Mouse (Mus musculus): Measurements from ENCODE around the gene Skor1. TPM values are rescaled to one million over a fixed set of nuclear protein-coding genes. Genes with fewer than 3 reads are reported as not detected.

Gene Skor1
- polyA plus RNA-seq, 1 experiment: not detected

- no peaks in the 10 kb centered on the region for H3K27me3 ChIP-seq (ENCODE audit: control insufficient read depth, insufficient read depth, insufficient read length)
- H3K36me3 ChIP-seq (ENCODE audit: control insufficient read depth, insufficient read depth): no peaks in the 10 kb centered on the region
- no peak overlapping the region for H3ac ChIP-seq (ENCODE audit: control insufficient read depth, insufficient read length, low read depth)
- H3K4me3 ChIP-seq (ENCODE audit: insufficient read depth, poor library complexity, severe bottlenecking): no peak overlapping the region
- TF ChIP-seq CTCF (IDR thresholded peaks at IDR 0.05; ENCODE audit: control insufficient read depth, insufficient read depth, insufficient read length): no peak
- TF ChIP-seq USF1 (IDR thresholded peaks at IDR 0.05; ENCODE audit: low read depth): no peak
- no peak for TF ChIP-seq MAX (IDR thresholded peaks at IDR 0.05)
- TF ChIP-seq MYOG (IDR thresholded peaks at IDR 0.05; ENCODE audit: control insufficient read depth, extremely low read depth, insufficient read length): no peak
- no peaks in the 10 kb centered on the region for H3K79me3 ChIP-seq (ENCODE audit: low read depth)
- no peaks in the 10 kb centered on the region for H3K79me2 ChIP-seq (ENCODE audit: control insufficient read depth, insufficient read depth)
Observed at GRCm38 (mm10) chr9:63192809-63193208, 44.0 kb upstream of the Skor1 start.

- Histone ChIP-seq H3K27me3 (ENCODE audit: control insufficient read depth, insufficient read depth, insufficient read length) (no peaks in the 10 kb centered on the region), H3K79me3 (ENCODE audit: low read depth) (no peaks in the 10 kb centered on the region), H3K36me3 (ENCODE audit: control insufficient read depth, insufficient read depth) (no peaks in the 10 kb centered on the region), H3ac (ENCODE audit: control insufficient read depth, insufficient read length, low read depth) (no peak overlapping the region), H3K4me3 (ENCODE audit: insufficient read depth, poor library complexity, severe bottlenecking) (no peak overlapping the region), H3K79me2 (ENCODE audit: control insufficient read depth, insufficient read depth) (no peaks in the 10 kb centered on the region)
- TF ChIP-seq MYOG (IDR thresholded peaks at IDR 0.05; ENCODE audit: control insufficient read depth, extremely low read depth, insufficient read length): no peak
- no peak for TF ChIP-seq CEBPB (IDR thresholded peaks at IDR 0.05; ENCODE audit: low read depth)
Observed at GRCm38 (mm10) chr9:63187310-63187709, 38.5 kb upstream of the Skor1 start.

GRCm38 (mm10) chr9:63185249-63185648 lies 36.5 kb upstream of the Skor1 start:
- Histone ChIP-seq H3ac (ENCODE audit: control insufficient read depth, insufficient read length, low read depth) (no peak overlapping the region), H3K79me3 (ENCODE audit: low read depth) (no peaks in the 10 kb centered on the region), H3K4me3 (ENCODE audit: insufficient read depth, poor library complexity, severe bottlenecking) (no peak overlapping the region), H3K36me3 (ENCODE audit: control insufficient read depth, insufficient read depth) (no peaks in the 10 kb centered on the region), H3K79me2 (ENCODE audit: control insufficient read depth, insufficient read depth) (no peaks in the 10 kb centered on the region), H3K27me3 (ENCODE audit: control insufficient read depth, insufficient read depth, insufficient read length) (no peaks in the 10 kb centered on the region)
- TF ChIP-seq FOSL1 (IDR thresholded peaks at IDR 0.05; ENCODE audit: insufficient read depth, low read length, poor library complexity, severe bottlenecking): no peak
- TF ChIP-seq CTCF (IDR thresholded peaks at IDR 0.05; ENCODE audit: control insufficient read depth, insufficient read depth, insufficient read length): no peak
- TF ChIP-seq MYOD1 (IDR thresholded peaks at IDR 0.05; ENCODE audit: control insufficient read depth, insufficient read length, low read depth): no peak
- TF ChIP-seq CEBPB (IDR thresholded peaks at IDR 0.05; ENCODE audit: low read depth): no peak
- no peak for TF ChIP-seq USF1 (IDR thresholded peaks at IDR 0.05; ENCODE audit: low read depth)
- no peak for TF ChIP-seq MYOG (IDR thresholded peaks at IDR 0.05; ENCODE audit: control insufficient read depth, extremely low read depth, insufficient read length)
- no peak for TF ChIP-seq MAX (IDR thresholded peaks at IDR 0.05)

GRCm38 (mm10) chr9:63183864-63184263 lies 35.1 kb upstream of the Skor1 start:
- TF ChIP-seq FOSL1 (IDR thresholded peaks at IDR 0.05; ENCODE audit: insufficient read depth, low read length, poor library complexity, severe bottlenecking) (no peak), USF1 (IDR thresholded peaks at IDR 0.05; ENCODE audit: low read depth) (no peak), MYOD1 (IDR thresholded peaks at IDR 0.05; ENCODE audit: control insufficient read depth, insufficient read length, low read depth) (no peak), MYOG (IDR thresholded peaks at IDR 0.05; ENCODE audit: control insufficient read depth, extremely low read depth, insufficient read length) (no peak), CEBPB (IDR thresholded peaks at IDR 0.05; ENCODE audit: low read depth) (no peak), CTCF (IDR thresholded peaks at IDR 0.05; ENCODE audit: control insufficient read depth, insufficient read depth, insufficient read length) (no peak), MAX (IDR thresholded peaks at IDR 0.05) (no peak)
- no peaks in the 10 kb centered on the region for H3K79me2 ChIP-seq (ENCODE audit: control insufficient read depth, insufficient read depth)
- H3K79me3 ChIP-seq (ENCODE audit: low read depth): no peaks in the 10 kb centered on the region
- no peak overlapping the region for H3ac ChIP-seq (ENCODE audit: control insufficient read depth, insufficient read length, low read depth)
- no peaks in the 10 kb centered on the region for H3K36me3 ChIP-seq (ENCODE audit: control insufficient read depth, insufficient read depth)
- no peaks in the 10 kb centered on the region for H3K27me3 ChIP-seq (ENCODE audit: control insufficient read depth, insufficient read depth, insufficient read length)
- H3K4me3 ChIP-seq (ENCODE audit: insufficient read depth, poor library complexity, severe bottlenecking): no peak overlapping the region

GRCm38 (mm10) chr9:63182306-63182960 lies 33.7 kb upstream of the Skor1 start:
- H3K79me3 ChIP-seq (ENCODE audit: low read depth): no peaks in the 10 kb centered on the region
- H3ac ChIP-seq (ENCODE audit: control insufficient read depth, insufficient read length, low read depth): no peak overlapping the region
- no peak overlapping the region for H3K4me3 ChIP-seq (ENCODE audit: insufficient read depth, poor library complexity, severe bottlenecking)
- no peaks in the 10 kb centered on the region for H3K27me3 ChIP-seq (ENCODE audit: control insufficient read depth, insufficient read depth, insufficient read length)
- no peaks in the 10 kb centered on the region for H3K36me3 ChIP-seq (ENCODE audit: control insufficient read depth, insufficient read depth)
- no peaks in the 10 kb centered on the region for H3K79me2 ChIP-seq (ENCODE audit: control insufficient read depth, insufficient read depth)
- TF ChIP-seq MAX (IDR thresholded peaks at IDR 0.05): no peak
- TF ChIP-seq MYOD1 (IDR thresholded peaks at IDR 0.05; ENCODE audit: control insufficient read depth, insufficient read length, low read depth): no peak
- no peak for TF ChIP-seq USF1 (IDR thresholded peaks at IDR 0.05; ENCODE audit: low read depth)
- no peak for TF ChIP-seq CTCF (IDR thresholded peaks at IDR 0.05; ENCODE audit: control insufficient read depth, insufficient read depth, insufficient read length)
- TF ChIP-seq FOSL1 (IDR thresholded peaks at IDR 0.05; ENCODE audit: insufficient read depth, low read length, poor library complexity, severe bottlenecking): no peak
- no peak for TF ChIP-seq MYOG (IDR thresholded peaks at IDR 0.05; ENCODE audit: control insufficient read depth, extremely low read depth, insufficient read length)
- no peak for TF ChIP-seq CEBPB (IDR thresholded peaks at IDR 0.05; ENCODE audit: low read depth)
